Mouse (Mus musculus): Measurements from ENCODE around the gene Txnip. TPM values are rescaled to one million over a fixed set of nuclear protein-coding genes. Genes with fewer than 3 reads are reported as not detected.

Gene Txnip
- polyA plus RNA-seq, 1 experiment: 110 TPM

DNA sequence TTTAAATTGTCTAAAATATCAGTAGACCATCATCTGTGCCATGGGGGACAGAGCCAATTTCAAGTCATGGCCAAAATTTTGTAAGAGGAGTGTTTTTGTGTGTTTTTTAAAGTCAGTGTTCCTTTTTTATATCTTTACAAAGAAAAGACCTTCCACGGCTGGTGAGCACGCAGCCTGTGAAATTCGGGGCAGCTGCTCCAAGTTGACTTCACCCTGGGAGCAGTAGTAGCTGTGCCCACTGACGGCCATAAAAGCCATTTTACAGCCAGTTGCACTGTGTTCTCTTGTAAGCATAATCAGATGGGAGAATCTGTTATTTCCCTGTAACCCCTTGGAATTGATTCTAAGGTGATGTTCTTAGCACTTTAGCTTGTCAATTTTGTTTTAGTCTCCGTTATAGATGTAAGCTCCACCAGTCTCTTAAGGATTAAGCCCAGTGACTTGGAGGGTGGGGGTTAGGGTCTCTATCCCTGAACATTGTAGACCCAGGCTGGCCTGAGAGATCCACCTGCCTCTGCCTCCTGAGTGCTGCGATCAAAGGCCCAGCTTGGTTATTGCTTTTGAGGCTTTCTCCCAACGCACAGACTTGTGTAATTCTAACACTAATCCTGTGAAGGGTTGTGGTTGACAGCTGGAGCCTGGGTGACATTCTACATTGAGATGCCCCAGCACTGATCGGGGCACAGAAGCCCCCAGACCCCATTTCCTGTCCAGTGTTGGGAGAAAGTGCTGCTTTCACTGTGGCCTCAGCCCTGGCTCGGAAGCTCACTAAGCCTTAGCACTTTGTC lies 3.3 kb downstream of the Txnip start:
- TF ChIP-seq CTCF (IDR thresholded peaks at IDR 0.05; ENCODE audit: borderline replicate concordance, extremely low read depth, insufficient read depth, insufficient read length) (no peak), POLR2A (IDR thresholded peaks at IDR 0.05; ENCODE audit: borderline replicate concordance, extremely low read depth, insufficient read depth, insufficient read length, poor library complexity, severe bottlenecking) (no peak)
- no peak for DNase-seq (ENCODE audit: low read depth)

DNA sequence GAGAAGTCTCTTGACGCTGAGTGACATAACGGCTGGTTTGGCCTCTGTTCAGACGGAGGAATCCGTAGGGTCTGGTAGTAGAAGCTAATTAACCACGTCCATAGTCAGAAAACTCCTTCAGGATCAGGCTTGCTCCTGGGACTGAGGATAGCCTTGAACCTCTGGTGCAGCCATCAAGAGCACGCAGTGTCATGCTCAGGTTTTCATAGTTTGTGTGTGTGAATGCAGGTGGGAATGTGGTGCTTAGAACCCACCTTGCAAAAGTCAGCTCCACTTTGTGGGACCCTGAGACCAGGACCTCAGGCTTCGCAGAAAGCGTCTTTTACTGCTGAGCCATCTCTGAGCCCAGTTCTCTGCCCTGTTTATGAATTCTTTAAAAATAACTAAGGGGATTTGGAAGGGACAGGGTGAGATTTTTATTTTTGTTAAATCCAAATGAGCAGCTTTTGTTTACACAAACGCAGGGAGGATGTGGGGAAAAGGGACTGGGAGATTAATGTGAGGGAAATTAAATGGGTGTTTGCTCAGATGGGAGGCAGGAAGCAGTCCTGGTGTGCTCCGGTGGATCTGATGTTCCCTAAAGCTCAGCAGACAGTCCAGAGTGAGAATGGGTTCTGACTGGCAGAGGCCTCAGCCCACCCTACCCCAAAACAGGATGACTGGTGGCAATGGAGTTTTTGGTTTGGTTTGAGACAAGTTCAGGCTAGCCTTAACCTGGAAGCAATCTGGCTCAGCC lies 4.4 kb downstream of the Txnip start:
- DNase-seq (ENCODE audit: low read depth): no peak
- no peak for TF ChIP-seq CTCF (IDR thresholded peaks at IDR 0.05; ENCODE audit: borderline replicate concordance, extremely low read depth, insufficient read depth, insufficient read length)
- no peak for TF ChIP-seq POLR2A (IDR thresholded peaks at IDR 0.05; ENCODE audit: borderline replicate concordance, extremely low read depth, insufficient read depth, insufficient read length, poor library complexity, severe bottlenecking)

DNA sequence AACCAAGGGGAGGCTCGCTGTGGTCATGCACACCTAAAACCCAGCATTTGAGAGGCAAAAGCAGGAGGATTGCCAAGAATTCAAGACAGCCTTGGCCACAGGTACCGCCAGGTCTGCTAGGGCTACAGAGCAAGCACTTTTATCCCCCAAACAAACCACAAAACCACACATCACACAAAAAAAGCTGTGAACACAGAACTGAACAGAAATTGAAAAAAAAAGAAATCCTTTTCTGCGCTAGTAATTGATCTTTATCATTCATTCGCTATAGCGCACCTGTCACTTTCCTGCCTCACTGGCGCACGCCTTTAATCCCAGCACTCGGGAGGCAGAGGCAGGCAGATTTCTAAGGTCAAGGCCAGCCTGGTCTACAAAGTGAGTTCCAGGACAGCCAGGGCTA lies 5.5 kb downstream of the Txnip start:
- TF ChIP-seq POLR2A (IDR thresholded peaks at IDR 0.05; ENCODE audit: borderline replicate concordance, extremely low read depth, insufficient read depth, insufficient read length, poor library complexity, severe bottlenecking): no peak
- no peak for TF ChIP-seq CTCF (IDR thresholded peaks at IDR 0.05; ENCODE audit: borderline replicate concordance, extremely low read depth, insufficient read depth, insufficient read length)
- no peak for DNase-seq (ENCODE audit: low read depth)

DNA sequence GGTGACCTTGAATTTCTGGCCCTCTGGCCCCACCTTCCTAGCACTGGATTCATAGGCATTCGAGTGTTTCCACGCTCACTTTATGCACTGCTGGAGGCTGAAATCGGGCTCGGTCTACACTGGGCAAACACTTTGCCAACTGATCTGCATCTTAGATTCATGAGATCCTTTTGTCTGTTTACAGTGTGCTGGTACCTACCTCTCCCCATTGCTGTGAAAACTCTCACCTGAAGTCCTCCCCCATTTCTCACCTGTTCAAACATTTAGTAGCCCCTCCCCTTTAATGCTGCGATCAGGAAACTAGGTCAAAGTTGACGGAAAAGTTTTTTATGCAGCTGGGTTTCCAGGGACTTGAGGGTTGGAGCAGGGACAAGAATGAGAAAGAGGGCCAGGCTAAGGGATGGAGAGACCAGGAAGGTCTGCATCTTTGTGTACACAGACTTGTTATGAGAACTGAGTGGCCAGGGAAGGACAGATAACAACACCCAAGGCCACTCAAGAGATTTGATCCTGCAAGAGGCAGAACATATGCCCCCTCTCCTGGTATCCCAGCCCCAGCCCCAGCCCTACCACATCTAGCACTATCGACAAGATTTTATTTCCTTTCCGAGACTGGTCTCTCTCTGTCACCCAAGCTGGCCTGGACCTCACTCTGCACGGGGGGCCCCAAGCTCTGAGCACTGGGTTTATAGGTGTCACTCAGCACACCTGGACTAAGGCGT lies 6.3 kb downstream of the Txnip start:
- TF ChIP-seq CTCF (IDR thresholded peaks at IDR 0.05; ENCODE audit: borderline replicate concordance, extremely low read depth, insufficient read depth, insufficient read length): no peak
- TF ChIP-seq POLR2A (IDR thresholded peaks at IDR 0.05; ENCODE audit: borderline replicate concordance, extremely low read depth, insufficient read depth, insufficient read length, poor library complexity, severe bottlenecking): no peak
- no peak for DNase-seq (ENCODE audit: low read depth)

DNA sequence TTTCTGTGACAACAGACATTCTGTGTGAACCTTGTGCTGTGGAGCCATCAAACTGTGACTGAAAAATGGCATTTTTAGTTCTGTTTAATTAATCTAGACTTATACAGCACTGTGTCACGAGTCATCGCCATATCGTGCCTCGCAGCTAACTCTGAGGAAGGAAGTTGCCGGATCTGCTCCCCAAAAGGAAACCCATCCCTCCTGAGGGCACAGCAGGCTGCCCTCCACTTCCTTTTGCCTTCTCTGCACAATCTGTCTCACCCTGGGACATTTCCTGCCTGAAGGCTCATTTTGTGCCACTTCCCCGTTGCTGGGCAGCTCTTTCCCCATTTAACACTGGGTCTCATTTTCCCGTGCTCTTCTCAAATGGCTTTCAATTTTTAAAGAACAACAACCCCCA lies 6.9 kb downstream of the Txnip start:
- no peak for TF ChIP-seq POLR2A (IDR thresholded peaks at IDR 0.05; ENCODE audit: borderline replicate concordance, extremely low read depth, insufficient read depth, insufficient read length, poor library complexity, severe bottlenecking)
- no peak for TF ChIP-seq CTCF (IDR thresholded peaks at IDR 0.05; ENCODE audit: borderline replicate concordance, extremely low read depth, insufficient read depth, insufficient read length)

DNA sequence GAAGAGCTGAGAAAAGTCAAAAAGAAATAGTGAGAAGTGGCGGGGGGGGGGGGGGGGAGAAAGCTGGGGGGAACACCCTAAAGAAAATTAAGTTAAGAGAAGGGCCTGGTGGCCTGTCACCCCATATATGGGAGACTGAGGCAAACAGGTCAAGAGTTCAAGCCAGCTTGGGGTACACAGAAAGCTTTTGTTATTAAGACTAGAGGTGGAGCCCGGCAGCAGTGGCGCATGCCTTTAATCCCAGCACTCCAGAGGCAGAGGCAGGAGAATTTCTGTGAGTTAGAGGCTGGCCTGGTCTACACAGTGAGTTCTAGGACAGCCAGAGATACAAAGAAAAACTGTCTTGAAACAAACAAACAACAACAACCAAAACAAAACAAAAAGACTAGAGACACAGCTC lies 7.3 kb downstream of the Txnip start:
- no peak for TF ChIP-seq CTCF (IDR thresholded peaks at IDR 0.05; ENCODE audit: borderline replicate concordance, extremely low read depth, insufficient read depth, insufficient read length)
- no peak for TF ChIP-seq POLR2A (IDR thresholded peaks at IDR 0.05; ENCODE audit: borderline replicate concordance, extremely low read depth, insufficient read depth, insufficient read length, poor library complexity, severe bottlenecking)
- no peak for DNase-seq (ENCODE audit: low read depth)

More for the DNA sequence above, 6.9 kb downstream of the Txnip start:
- DNase-seq (ENCODE audit: low read depth): no peak

DNA sequence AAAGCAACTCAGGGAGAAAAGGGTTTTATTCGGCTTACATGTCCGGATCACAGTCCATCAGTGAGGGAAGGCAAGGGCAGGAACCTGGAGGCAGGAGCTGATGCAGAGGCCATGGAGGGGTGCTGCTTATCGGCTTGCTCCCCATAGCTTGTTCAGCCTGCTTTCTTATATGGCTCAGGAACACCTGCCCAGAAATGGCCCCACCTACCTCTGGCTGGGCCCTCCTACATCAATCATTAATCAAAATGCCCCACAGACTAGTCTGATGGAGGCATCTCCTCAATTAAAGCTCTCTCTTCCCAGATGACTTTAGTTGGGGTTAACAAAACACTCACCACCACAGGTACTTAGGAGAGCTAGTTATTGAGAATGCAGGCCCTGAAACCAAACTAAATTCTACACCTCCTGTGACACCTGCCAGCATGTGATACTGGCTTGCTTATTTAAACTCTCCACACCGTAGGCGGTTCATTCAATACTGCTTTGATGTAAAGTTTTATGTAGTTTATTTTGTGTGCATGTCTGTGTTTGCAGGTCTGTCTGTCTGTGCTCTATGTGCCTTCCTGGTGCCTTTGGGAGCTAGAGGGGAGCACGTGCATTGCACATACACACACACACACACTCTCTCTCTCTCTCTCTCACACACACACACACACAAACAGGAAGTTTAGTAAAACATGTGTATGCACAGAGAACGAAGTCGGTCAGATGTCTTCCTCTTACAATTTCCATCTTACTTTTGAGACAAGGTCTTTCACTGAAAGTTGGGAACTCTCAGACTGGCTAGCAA lies 9.1 kb downstream of the Txnip start:
- DNase-seq (ENCODE audit: low read depth): no peak
- TF ChIP-seq CTCF (IDR thresholded peaks at IDR 0.05; ENCODE audit: borderline replicate concordance, extremely low read depth, insufficient read depth, insufficient read length): no peak
- TF ChIP-seq POLR2A (IDR thresholded peaks at IDR 0.05; ENCODE audit: borderline replicate concordance, extremely low read depth, insufficient read depth, insufficient read length, poor library complexity, severe bottlenecking): no peak

DNA sequence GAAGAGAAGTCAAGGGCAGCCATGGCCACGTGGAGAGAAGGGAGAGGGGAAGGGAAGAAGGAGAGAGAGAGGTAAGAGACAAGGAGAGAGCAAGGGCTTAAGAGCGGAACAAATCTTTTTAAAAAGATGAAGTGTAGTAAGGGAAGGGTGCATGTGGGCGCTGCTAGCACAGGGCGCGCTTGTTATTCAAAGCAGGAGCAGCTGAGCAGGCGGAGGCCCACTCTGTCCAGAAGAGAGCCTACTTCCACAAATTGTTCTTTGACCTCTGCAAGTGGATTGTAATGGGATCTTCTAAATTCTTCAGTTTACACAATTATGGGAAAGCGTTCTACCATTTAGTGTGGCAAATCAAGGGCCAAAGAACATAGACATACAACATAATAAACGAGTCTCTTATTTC lies 10.8 kb downstream of the Txnip start:
- DNase-seq (ENCODE audit: low read depth): no peak

DNA sequence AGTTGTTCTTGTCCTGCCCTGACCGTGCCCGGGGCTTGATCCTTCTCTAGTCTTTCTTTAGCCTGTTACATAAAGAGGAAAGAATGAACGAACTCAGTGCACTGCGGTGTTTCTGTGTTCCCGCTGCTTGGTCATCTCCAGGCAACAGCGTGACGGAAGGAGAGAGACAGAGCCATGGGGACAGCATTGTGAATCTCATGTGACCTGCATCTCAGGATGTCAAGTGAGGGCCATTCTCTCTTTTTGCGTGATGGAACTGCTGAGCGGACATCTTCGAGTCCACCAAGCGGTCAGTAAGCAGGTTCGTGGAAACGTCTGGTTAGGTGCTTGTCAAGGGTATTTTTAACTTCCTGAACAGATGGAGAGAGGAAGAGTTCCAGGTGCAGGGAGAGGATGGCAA lies 11.7 kb downstream of the Txnip start:
- TF ChIP-seq POLR2A (IDR thresholded peaks at IDR 0.05; ENCODE audit: borderline replicate concordance, extremely low read depth, insufficient read depth, insufficient read length, poor library complexity, severe bottlenecking) (no peak), CTCF (IDR thresholded peaks at IDR 0.05; ENCODE audit: borderline replicate concordance, extremely low read depth, insufficient read depth, insufficient read length) (no peak)
- DNase-seq (ENCODE audit: low read depth): no peak

More for the DNA sequence above, 10.8 kb downstream of the Txnip start:
- TF ChIP-seq POLR2A (IDR thresholded peaks at IDR 0.05; ENCODE audit: borderline replicate concordance, extremely low read depth, insufficient read depth, insufficient read length, poor library complexity, severe bottlenecking): no peak
- no peak for TF ChIP-seq CTCF (IDR thresholded peaks at IDR 0.05; ENCODE audit: borderline replicate concordance, extremely low read depth, insufficient read depth, insufficient read length)

DNA sequence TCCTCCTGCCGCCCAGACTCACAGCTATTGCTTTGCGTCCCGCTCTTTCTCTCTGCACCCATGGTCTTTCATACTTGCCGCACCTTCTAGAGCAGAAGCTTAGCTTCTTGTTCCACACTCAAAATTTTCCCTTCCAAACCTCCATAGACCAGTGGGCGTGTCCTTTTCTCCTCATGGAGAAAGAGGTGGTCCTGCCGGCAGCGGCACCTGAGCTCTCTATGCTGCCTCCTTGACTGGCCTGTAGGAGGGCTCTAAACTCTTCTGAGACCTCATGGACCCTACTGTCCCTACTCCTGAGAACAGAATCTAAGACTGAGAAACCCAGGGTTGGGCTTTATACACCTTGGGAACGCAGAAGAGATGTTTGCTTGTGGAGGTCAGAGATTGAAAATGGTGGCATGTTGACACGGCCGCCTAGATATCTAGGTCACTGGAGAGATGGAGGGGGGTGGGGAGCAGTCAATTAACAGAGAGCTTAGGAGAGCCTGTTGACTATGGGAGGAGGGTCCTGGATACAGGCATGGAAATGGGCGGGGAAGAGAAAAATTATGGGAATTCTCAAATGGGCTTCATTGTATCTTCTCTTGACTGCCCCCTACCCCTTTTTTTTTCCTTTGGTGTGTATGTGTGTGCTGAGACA lies 12.3 kb downstream of the Txnip start:
- no peak for DNase-seq (ENCODE audit: low read depth)
- TF ChIP-seq CTCF (IDR thresholded peaks at IDR 0.05; ENCODE audit: borderline replicate concordance, extremely low read depth, insufficient read depth, insufficient read length) (no peak), POLR2A (IDR thresholded peaks at IDR 0.05; ENCODE audit: borderline replicate concordance, extremely low read depth, insufficient read depth, insufficient read length, poor library complexity, severe bottlenecking) (no peak)
